17 mouse cellular contexts compared by ENCODE assay signal in the genomic region with DNA sequence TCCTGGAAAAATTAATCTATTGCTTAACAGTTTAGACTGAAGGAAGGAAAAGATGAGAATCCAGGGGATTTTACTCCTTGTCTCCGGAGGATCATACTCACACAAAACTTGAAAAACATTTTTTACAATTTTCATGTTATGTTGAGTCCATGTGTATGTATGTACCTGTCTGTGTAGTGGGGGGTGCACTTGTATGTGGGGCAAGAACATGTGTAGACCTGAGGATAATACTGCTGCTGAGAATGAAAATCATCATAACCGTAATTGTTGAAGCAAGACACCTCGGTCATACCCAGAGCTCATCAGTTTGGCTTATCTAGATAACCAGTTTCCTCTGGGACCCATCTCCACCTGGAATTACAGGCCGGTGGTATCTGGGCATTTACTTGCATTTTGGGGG. TPM values are rescaled to one million over a fixed set of nuclear protein-coding genes. Genes with fewer than 3 reads are reported as not detected.
DNase-seq lines count a peak whose midpoint lies in the region; ATAC-seq and TF ChIP-seq lines count a peak whose summit lies in the region.
"Had no signal": no experiment of that assay in that cellular context is flagged by ENCODE, and none has a peak within 500 bp of the region (broad histone marks: within the 10 kb centered on the region; RNA-seq: fewer than 3 reads in every experiment).

No protein-coding gene starts in this region.

- peaks cover 80% of the 10 kb centered on the region for H3K36me3 ChIP-seq in forebrain, embryonic 10.5 days (replicated peaks)
- H3K36me3 ChIP-seq in forebrain, embryonic 14.5 days (ENCODE audit: control insufficient read depth, insufficient read depth, low read length) = peaks cover 27% of the 10 kb centered on the region
- peaks cover 23% of the 10 kb centered on the region for H3K36me3 ChIP-seq in heart, embryonic 16.5 days (ENCODE audit: control insufficient read depth, insufficient read depth)
- peaks cover 51% of the 10 kb centered on the region for H3K36me3 ChIP-seq in heart, embryonic 10.5 days
- H3K36me3 ChIP-seq in stomach, embryonic 15.5 days = peaks cover 9% of the 10 kb centered on the region
- H3K36me3 ChIP-seq in stomach, postnatal 0 days (ENCODE audit: control insufficient read depth, insufficient read depth, low read length) = peaks cover 4% of the 10 kb centered on the region
- peaks cover 10% of the 10 kb centered on the region for H3K36me3 ChIP-seq in liver, embryonic 11.5 days (ENCODE audit: control insufficient read depth, insufficient read depth, low read length)

- 96% methylated on average over 4 of the region's 4 CpGs for WGBS in forebrain, embryonic 10.5 days
- WGBS in forebrain, embryonic 14.5 days = 92% methylated on average over 4 of the region's 4 CpGs
- 83% methylated on average over 4 of the region's 4 CpGs for WGBS in heart, embryonic 16.5 days
- WGBS in heart, embryonic 10.5 days = 91% methylated on average over 4 of the region's 4 CpGs
- WGBS in stomach, embryonic 15.5 days = 83% methylated on average over 4 of the region's 4 CpGs
- WGBS in stomach, postnatal 0 days = 77% methylated on average over 4 of the region's 4 CpGs
- WGBS in liver, embryonic 11.5 days = 82% methylated on average over 4 of the region's 4 CpGs

- H3K9ac ChIP-seq in forebrain, embryonic 14.5 days (ENCODE audit: low read length) = no peak overlapping the region
- no peak overlapping the region for H3K9ac ChIP-seq in heart, embryonic 16.5 days (ENCODE audit: low read length)
- no peak overlapping the region for H3K9ac ChIP-seq in stomach, embryonic 15.5 days
- no peak overlapping the region for H3K9ac ChIP-seq in stomach, postnatal 0 days (ENCODE audit: low read length)
- H3K9ac ChIP-seq in liver, embryonic 11.5 days (ENCODE audit: low read depth, low read length) = no peak overlapping the region
- H3K9ac ChIP-seq: embryonic facial prominence, embryonic 12.5 days; hindbrain, embryonic 14.5 days; intestine, embryonic 15.5 days had no signal

- H3K4me1 ChIP-seq in forebrain, embryonic 10.5 days = peaks cover 11% of the 10 kb centered on the region
- H3K4me1 ChIP-seq in forebrain, embryonic 14.5 days (ENCODE audit: control insufficient read depth, insufficient read depth, low read length) = peaks cover 12% of the 10 kb centered on the region
- H3K4me1 ChIP-seq in heart, embryonic 16.5 days (ENCODE audit: control insufficient read depth, insufficient read depth, low read length) = peaks cover 23% of the 10 kb centered on the region
- peaks cover 15% of the 10 kb centered on the region; the same call in 1 of the 2 replicates for H3K4me1 ChIP-seq in heart, embryonic 10.5 days
- peaks cover 13% of the 10 kb centered on the region; the same call in 1 of the 2 replicates for H3K4me1 ChIP-seq in stomach, embryonic 15.5 days
- no peaks in the 10 kb centered on the region for H3K4me1 ChIP-seq in stomach, postnatal 0 days (replicated peaks; ENCODE audit: control insufficient read depth, insufficient read depth)
- peaks cover 17% of the 10 kb centered on the region for H3K4me1 ChIP-seq in liver, embryonic 11.5 days (replicated peaks; ENCODE audit: control insufficient read depth, insufficient read depth, low read length)

- no peaks in the 10 kb centered on the region for H3K9me3 ChIP-seq in forebrain, embryonic 10.5 days
- H3K9me3 ChIP-seq in forebrain, embryonic 14.5 days (replicated peaks; ENCODE audit: control insufficient read depth, low read length) = no peaks in the 10 kb centered on the region
- no peaks in the 10 kb centered on the region for H3K9me3 ChIP-seq in heart, embryonic 16.5 days (replicated peaks; ENCODE audit: control insufficient read depth, low read length)
- no peaks in the 10 kb centered on the region for H3K9me3 ChIP-seq in heart, embryonic 10.5 days
- H3K9me3 ChIP-seq in stomach, embryonic 15.5 days = no peaks in the 10 kb centered on the region
- no peaks in the 10 kb centered on the region for H3K9me3 ChIP-seq in stomach, postnatal 0 days (ENCODE audit: control insufficient read depth, low read length)
- no peaks in the 10 kb centered on the region for H3K9me3 ChIP-seq in liver, embryonic 11.5 days (ENCODE audit: control insufficient read depth, low read length)
- H3K9me3 ChIP-seq: embryonic facial prominence, embryonic 12.5 days; intestine, embryonic 15.5 days had no signal

- H3K27me3 ChIP-seq in forebrain, embryonic 10.5 days (ENCODE audit: poor library complexity, severe bottlenecking) = no peaks in the 10 kb centered on the region
- H3K27me3 ChIP-seq in forebrain, embryonic 14.5 days (replicated peaks; ENCODE audit: control insufficient read depth, insufficient read depth, low read length) = no peaks in the 10 kb centered on the region
- H3K27me3 ChIP-seq in heart, embryonic 16.5 days (ENCODE audit: control insufficient read depth, insufficient read depth, low read length) = no peaks in the 10 kb centered on the region
- H3K27me3 ChIP-seq in heart, embryonic 10.5 days (ENCODE audit: insufficient read depth, poor library complexity, severe bottlenecking) = no peaks in the 10 kb centered on the region
- no peaks in the 10 kb centered on the region for H3K27me3 ChIP-seq in stomach, embryonic 15.5 days (replicated peaks)
- no peaks in the 10 kb centered on the region for H3K27me3 ChIP-seq in stomach, postnatal 0 days (ENCODE audit: control insufficient read depth, insufficient read depth, low read length)
- no peaks in the 10 kb centered on the region for H3K27me3 ChIP-seq in liver, embryonic 11.5 days (replicated peaks; ENCODE audit: control insufficient read depth, insufficient read depth, low read length)
- H3K27me3 ChIP-seq: CH12.LX; embryonic facial prominence, embryonic 12.5 days; intestine, embryonic 15.5 days had no signal

- no peak overlapping the region for H3K4me3 ChIP-seq in forebrain, embryonic 10.5 days
- no peak overlapping the region for H3K4me3 ChIP-seq in forebrain, embryonic 14.5 days (ENCODE audit: low read depth, low read length)
- H3K4me3 ChIP-seq in heart, embryonic 16.5 days (ENCODE audit: low read length) = no peak overlapping the region
- H3K4me3 ChIP-seq in heart, embryonic 10.5 days = no peak overlapping the region
- H3K4me3 ChIP-seq in stomach, embryonic 15.5 days (replicated peaks) = no peak overlapping the region
- H3K4me3 ChIP-seq in stomach, postnatal 0 days (ENCODE audit: low read depth, low read length) = no peak overlapping the region
- H3K4me3 ChIP-seq in liver, embryonic 11.5 days (ENCODE audit: low read depth, low read length) = no peak overlapping the region
- H3K4me3 ChIP-seq: embryonic facial prominence, embryonic 12.5 days; intestine, embryonic 15.5 days had no signal

- DNase-seq in forebrain, embryonic 10.5 days (ENCODE audit: extremely low spot score, low spot score) = peak; percentile 5
- DNase-seq in forebrain, embryonic 14.5 days (ENCODE audit: low spot score) = no peak
- DNase-seq in heart, embryonic 10.5 days (ENCODE audit: low spot score) = no peak
- no peak for DNase-seq in stomach, postnatal 0 days (ENCODE audit: low spot score)
- DNase-seq in liver, embryonic 11.5 days (ENCODE audit: low spot score) = no peak
- DNase-seq in cerebellum, adult 9-10 months = no peak
- DNase-seq: adrenal gland, adult 8-10 months; gastrocnemius, postnatal 25 days; lung, adult 2 months had no signal

- no peak overlapping the region for H3K27ac ChIP-seq in forebrain, embryonic 10.5 days
- no peak overlapping the region for H3K27ac ChIP-seq in forebrain, embryonic 14.5 days (ENCODE audit: low read depth, low read length)
- H3K27ac ChIP-seq in heart, embryonic 16.5 days (ENCODE audit: low read length) = 0 out of 2 replicates have a peak overlapping the region, but pooled peaks have one; percentile 35
- no peak overlapping the region for H3K27ac ChIP-seq in heart, embryonic 10.5 days
- H3K27ac ChIP-seq in stomach, embryonic 15.5 days = 0 out of 2 replicates have a peak overlapping the region, but pooled peaks have one; percentile 28
- H3K27ac ChIP-seq in stomach, postnatal 0 days (replicated peaks) = no peak overlapping the region
- no peak overlapping the region for H3K27ac ChIP-seq in liver, embryonic 11.5 days (ENCODE audit: low read depth, low read length)
- H3K27ac ChIP-seq: embryonic facial prominence, embryonic 12.5 days; hindbrain, embryonic 14.5 days; intestine, embryonic 15.5 days had no signal

- no peak overlapping the region for H3K4me2 ChIP-seq in forebrain, embryonic 14.5 days (ENCODE audit: low read length)
- no peak overlapping the region for H3K4me2 ChIP-seq in heart, embryonic 16.5 days (ENCODE audit: low read depth, low read length)
- H3K4me2 ChIP-seq in stomach, embryonic 15.5 days = no peak overlapping the region
- H3K4me2 ChIP-seq in stomach, postnatal 0 days (replicated peaks; ENCODE audit: low read depth) = no peak overlapping the region
- no peak overlapping the region for H3K4me2 ChIP-seq in liver, embryonic 11.5 days
- H3K4me2 ChIP-seq: embryonic facial prominence, embryonic 12.5 days; heart, embryonic 11.5 days; hindbrain, embryonic 14.5 days; intestine, embryonic 15.5 days had no signal

- ATAC-seq in forebrain, embryonic 14.5 days = no peak
- no peak for ATAC-seq in heart, embryonic 16.5 days (replicated peaks; ENCODE audit: extremely low read depth, insufficient read depth, low FRiP score)
- no peak for ATAC-seq in stomach, embryonic 15.5 days (ENCODE audit: insufficient read depth, low FRiP score, low read depth)
- ATAC-seq in stomach, postnatal 0 days (ENCODE audit: low FRiP score, low TSS enrichment) = no peak
- no peak for ATAC-seq in liver, embryonic 11.5 days (replicated peaks; ENCODE audit: low FRiP score)
- ATAC-seq: intestine, embryonic 15.5 days; midbrain, embryonic 16.5 days had no signal

- TF ChIP-seq EP300 in stomach, postnatal 0 days (optimal IDR thresholded peaks at IDR 0.05) = no peak

- no peak for TF ChIP-seq CTCF in stomach, postnatal 0 days (IDR thresholded peaks at IDR 0.05; ENCODE audit: low read depth)

RNA-seq across cellular contexts. Expression of a gene that starts 3.4 kb away (rescaled TPM):
- polyA plus RNA-seq in forebrain, embryonic 10.5 days (2016; fragmentation: Nextera tagmentation; extraction: Ambion mirVana) = 45.1 and 45.7 TPM in 2 replicates
- polyA plus RNA-seq in forebrain, embryonic 14.5 days (2014; fragmentation: Nextera tagmentation; extraction: Ambion mirVana) = 40.2 and 43.4 TPM in 2 replicates
- 33.1 and 36.5 TPM in 2 replicates for polyA plus RNA-seq in heart, embryonic 16.5 days (2015; fragmentation: Nextera tagmentation; extraction: Ambion mirVana)
- polyA plus RNA-seq in heart, embryonic 10.5 days (2016; fragmentation: Nextera tagmentation; extraction: Ambion mirVana) = 43.6 and 46.0 TPM in 2 replicates
- 43.3 and 48.8 TPM in 2 replicates for polyA plus RNA-seq in stomach, embryonic 15.5 days (2015; fragmentation: Nextera tagmentation; extraction: Ambion mirVana)
- 15.9 and 18.0 TPM in 2 replicates for polyA plus RNA-seq in stomach, postnatal 0 days (2015; fragmentation: Nextera tagmentation; extraction: Ambion mirVana)
- 30.9 and 34.5 TPM in 2 replicates for polyA plus RNA-seq in liver, embryonic 11.5 days (2014; fragmentation: Nextera tagmentation; extraction: Ambion mirVana)

Comparison
In these comparisons a context has a peak if more than half of its experiments do, and no peak if none do; other contexts are left out.
1. H3K27ac ChIP-seq: peak in heart, embryonic 16.5 days (single experiment) and stomach, embryonic 15.5 days (single experiment); none in forebrain, embryonic 10.5 days (single experiment), forebrain, embryonic 14.5 days (single experiment), heart, embryonic 10.5 days (single experiment), stomach, postnatal 0 days (single experiment) and liver, embryonic 11.5 days (single experiment).